In the genomic region with DNA sequence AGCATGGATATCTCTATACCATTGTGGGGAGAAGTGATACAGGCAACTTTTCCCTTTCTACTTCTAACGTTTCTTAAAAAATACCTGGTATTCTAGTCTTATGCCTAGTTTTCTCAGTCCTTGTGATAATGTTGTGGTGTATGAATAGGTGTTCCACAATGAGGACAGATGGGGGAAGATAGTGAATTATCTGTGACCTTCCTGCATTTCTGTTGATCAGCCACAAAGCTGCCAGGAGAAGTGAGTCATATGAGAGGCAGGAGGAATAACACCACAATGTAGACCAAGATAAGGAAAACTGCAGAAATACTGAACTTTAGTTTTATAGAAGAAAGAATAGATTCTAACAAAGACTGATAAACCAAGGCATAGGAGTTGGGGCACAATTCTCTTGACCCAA, we compare ENCODE assay signal across 50 mouse cellular contexts. TPM values are rescaled to one million over a fixed set of nuclear protein-coding genes. Genes with fewer than 3 reads are reported as not detected.
"Had no signal": no experiment of that assay in that cellular context is flagged by ENCODE, and none has a peak within 500 bp of the region (broad histone marks: within the 10 kb centered on the region; RNA-seq: fewer than 3 reads in every experiment).

No protein-coding gene starts in this region.

- H3K27ac ChIP-seq: heart, embryonic 10.5 days; heart, embryonic 13.5 days; heart, embryonic 15.5 days; hindbrain, embryonic 12.5 days; hindbrain, embryonic 13.5 days; hindbrain, embryonic 14.5 days; hindbrain, embryonic 15.5 days; hindbrain, postnatal 0 days; intestine, embryonic 15.5 days; kidney, embryonic 15.5 days; kidney, postnatal 0 days; layer of hippocampus, adult 2 months; left cerebral cortex, adult 2 months had no signal

- H3K4me3 ChIP-seq: heart, embryonic 10.5 days; heart, embryonic 12.5 days; heart, embryonic 13.5 days; heart, embryonic 15.5 days; hindbrain, embryonic 12.5 days; hindbrain, embryonic 13.5 days; hindbrain, embryonic 15.5 days; intestine, embryonic 15.5 days; kidney, embryonic 15.5 days; layer of hippocampus, adult 2 months; left cerebral cortex, adult 2 months had no signal

- H3K4me1 ChIP-seq: heart, embryonic 10.5 days; heart, embryonic 12.5 days; heart, embryonic 13.5 days; heart, embryonic 15.5 days; hindbrain, embryonic 12.5 days; hindbrain, embryonic 13.5 days; hindbrain, embryonic 15.5 days; intestine, embryonic 15.5 days; kidney, embryonic 15.5 days had no signal

- ATAC-seq: hindbrain, embryonic 16.5 days; hindbrain, postnatal 0 days; inflammation-experienced regulatory T-cells, adult 6 months; intestine, embryonic 15.5 days; intestine, embryonic 16.5 days; intestine, postnatal 0 days had no signal

- H3K9ac ChIP-seq: heart, embryonic 12.5 days; heart, embryonic 13.5 days; heart, embryonic 15.5 days; hindbrain, embryonic 12.5 days; hindbrain, embryonic 13.5 days; hindbrain, embryonic 14.5 days; hindbrain, embryonic 15.5 days; intestine, embryonic 15.5 days; kidney, embryonic 15.5 days had no signal

- H3K27me3 ChIP-seq: heart, embryonic 12.5 days; heart, embryonic 13.5 days; heart, embryonic 15.5 days; hindbrain, embryonic 12.5 days; hindbrain, embryonic 13.5 days; hindbrain, embryonic 15.5 days; intestine, embryonic 15.5 days; kidney, embryonic 15.5 days had no signal

- DNase-seq: heart, postnatal 14 days; heart, postnatal 36 days; heart, postnatal 4 days; kidney, adult 11 months; kidney, adult 18-20 months; kidney, adult 2 months; kidney, adult 8-10 months; kidney, adult 9 months; kidney, postnatal 10 days; kidney, postnatal 14 days; kidney, postnatal 25 days; kidney, postnatal 36 days; kidney, postnatal 4 days; layer of hippocampus, adult 9-11 months; layer of hippocampus, postnatal 36 days had no signal

- H3K36me3 ChIP-seq: heart, embryonic 10.5 days; heart, embryonic 12.5 days; heart, embryonic 13.5 days; heart, embryonic 15.5 days; hindbrain, embryonic 12.5 days; hindbrain, embryonic 13.5 days; hindbrain, embryonic 15.5 days; intestine, embryonic 15.5 days; kidney, embryonic 15.5 days had no signal

- H3K9me3 ChIP-seq: intestine, embryonic 15.5 days had no signal

RNA-seq across cellular contexts. Expression of a gene that starts 12.3 kb away (rescaled TPM):
- total RNA-seq: heart, postnatal 14 days; heart, postnatal 25 days; heart, postnatal 36 days; hematopoietic stem cell, adult 5-6 weeks; hindbrain, postnatal 0 days; layer of hippocampus, adult 18-20 months; layer of hippocampus, adult 2 months; layer of hippocampus, adult 8-10 months; layer of hippocampus, postnatal 10 days; layer of hippocampus, postnatal 14 days; layer of hippocampus, postnatal 25 days; layer of hippocampus, postnatal 36 days; left cerebral cortex, adult 18-20 months; left cerebral cortex, adult 2 months had no signal
- polyA plus RNA-seq: heart, embryonic 10.5 days; heart, embryonic 11.5 days; heart, embryonic 12.5 days; heart, embryonic 13.5 days; heart, embryonic 14.5 days; heart, embryonic 16.5 days; heart, postnatal 0 days; hindbrain, embryonic 11.5 days; hindbrain, embryonic 12.5 days; hindbrain, embryonic 13.5 days; hindbrain, embryonic 14.5 days; hindbrain, embryonic 15.5 days; hindbrain, embryonic 16.5 days; hindbrain, postnatal 0 days; inflammation-experienced regulatory T-cells, adult 6 months; intestine, embryonic 14.5 days; intestine, embryonic 15.5 days; intestine, embryonic 16.5 days; intestine, postnatal 0 days; kidney, embryonic 14.5 days; kidney, embryonic 15.5 days; kidney, embryonic 16.5 days; kidney, postnatal 0 days; large intestine, adult 2 months had no signal
